Mouse (Mus musculus) heart, embryonic 12.5 days (tissue): ENCODE measurements around the gene Gm10203. TPM values are rescaled to one million over a fixed set of nuclear protein-coding genes. Genes with fewer than 3 reads are reported as not detected.
"Not testable (repeated sequence)": the region's sequence is repeated elsewhere in the genome, so short reads cannot be mapped to it uniquely, and the experiment has no call there.

Experiments
- ATAC-seq: fragments of 200-750 bp; cut with Nextera tagmentation; 2 replicates; pipeline ENCODE4 v1.8.0; 2017; ENCODE audit warnings: moderate TSS enrichment, moderate library complexity; ENCODE audit not compliant: insufficient number of reproducible peaks, low FRiP score
- H3K27ac ChIP-seq: fragments of 300-500 bp; sonication (generic); 2 replicates; pipeline ENCODE4 v1.5.1; 2016; ENCODE audit warnings: mild to moderate bottlenecking, moderate library complexity; ENCODE audit not compliant: poor library complexity, severe bottlenecking
- H3K27me3 ChIP-seq: fragments of 300-500 bp; sonication (generic); replicated peaks from 2 replicates; pipeline ENCODE4 v1.6.1; 2016; ENCODE audit warnings: mild to moderate bottlenecking, moderate library complexity
- H3K36me3 ChIP-seq: fragments of 300-500 bp; sonication (generic); 2 replicates; pipeline ENCODE4 v1.6.1; 2016; ENCODE audit warnings: mild to moderate bottlenecking, moderate library complexity
- H3K4me1 ChIP-seq: fragments of 300-500 bp; sonication (generic); replicated peaks from 2 replicates; pipeline ENCODE4 v1.6.1; 2016; ENCODE audit warnings: mild to moderate bottlenecking
- H3K4me2 ChIP-seq: fragments of 300-500 bp; sonication (generic); 2 replicates; pipeline ENCODE4 v1.6.1; 2016; ENCODE audit warnings: mild to moderate bottlenecking, moderate library complexity
- H3K4me3 ChIP-seq: fragments of 300-500 bp; sonication (generic); 2 replicates; pipeline ENCODE4 v1.5.1; 2016; ENCODE audit warnings: mild to moderate bottlenecking
- H3K9ac ChIP-seq: fragments of 300-500 bp; sonication (generic); 2 replicates; pipeline ENCODE4 v1.6.1; 2016; ENCODE audit warnings: mild to moderate bottlenecking, moderate library complexity
- H3K9me3 ChIP-seq: fragments of 300-500 bp; sonication (generic); replicated peaks from 2 replicates; pipeline ENCODE4 v1.6.1; 2016; ENCODE audit warnings: mild to moderate bottlenecking, moderate library complexity
- WGBS: fragments of 180-500 bp; shearing (Covaris S2); methylation state at CpG from one replicate; pipeline ENCODE4 v1.1.7; 2016; 5-methylcytosine and 5-hydroxymethylcytosine counted together
- polyA plus RNA-seq: library from polyadenylated mRNA; unstranded; fragments of >200 nt; fragmentation: Nextera tagmentation; extraction: Ambion mirVana; gene quantifications from 2 replicates; pipeline ENCODE4 v1.2.1, GENCODE M21; 2016

Gene Gm10203
- polyA plus RNA-seq, 1 experiment from 2014 or later, result not detected

GRCm38 (mm10) chr6:149155031-149155841 is 25.3 kb downstream of the Gm10203 start:
- H3K4me2 ChIP-seq, result no peak overlapping the region
- H3K9ac ChIP-seq, result no peak overlapping the region
- 0 out of 2 replicates have a peak overlapping the region, but pooled peaks have one; percentile 2 for H3K27ac ChIP-seq
- peaks cover 13% of the 10 kb centered on the region for H3K4me1 ChIP-seq
- H3K9me3 ChIP-seq, result no peaks in the 10 kb centered on the region
- WGBS, result 23% methylated on average over 3 of the region's 3 CpGs
- H3K27me3 ChIP-seq, result no peaks in the 10 kb centered on the region
- H3K36me3 ChIP-seq, result peaks cover 37% of the 10 kb centered on the region
- ATAC-seq, result no peak
- H3K4me3 ChIP-seq, result no peak overlapping the region

DNA sequence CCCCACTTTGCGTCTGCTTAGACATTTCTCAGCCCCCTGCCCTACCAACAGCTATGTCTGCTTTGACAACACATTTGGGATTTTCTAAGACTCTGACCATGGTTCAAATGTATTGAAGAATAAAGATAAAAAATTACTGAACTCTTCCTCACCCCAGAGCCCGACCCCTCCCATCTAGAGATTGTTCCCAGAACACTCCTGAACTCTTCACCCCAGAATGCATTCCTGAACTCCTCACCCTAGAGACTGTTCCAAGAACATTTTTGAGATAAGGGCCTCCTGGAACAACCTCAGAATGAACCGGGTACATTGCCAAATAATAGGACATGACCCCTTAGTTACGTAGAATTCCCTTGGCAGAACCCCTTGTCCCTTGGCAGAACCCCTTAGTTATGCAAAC is 37.1 kb downstream of the Gm10203 start:
- peaks cover 42% of the 10 kb centered on the region for H3K36me3 ChIP-seq

GRCm38 (mm10) chr6:149167672-149168071 is 37.7 kb downstream of the Gm10203 start:
- H3K4me1 ChIP-seq, result no peaks in the 10 kb centered on the region
- H3K9me3 ChIP-seq, result 0 out of 2 replicates have a peak, but pooled peaks cover 4% of the 10 kb centered on the region
- no peak overlapping the region for H3K27ac ChIP-seq
- 93% methylated on average over 1 of the region's 1 CpGs for WGBS
- ATAC-seq, result no peak
- H3K9ac ChIP-seq, result no peak overlapping the region
- no peak overlapping the region for H3K4me2 ChIP-seq
- no peaks in the 10 kb centered on the region for H3K27me3 ChIP-seq
- H3K36me3 ChIP-seq, result peaks cover 37% of the 10 kb centered on the region
- no peak overlapping the region for H3K4me3 ChIP-seq

More for the DNA sequence above, 37.1 kb downstream of the Gm10203 start:
- ATAC-seq, H3K4me3 ChIP-seq, H3K9me3 ChIP-seq, H3K27me3 ChIP-seq, H3K4me1 ChIP-seq, H3K4me2 ChIP-seq, H3K9ac ChIP-seq, H3K27ac ChIP-seq: not testable (repeated sequence)
- WGBS, result 49% methylated on average over 3 of the region's 4 CpGs

GRCm38 (mm10) chr6:149168436-149168835 is 38.5 kb downstream of the Gm10203 start:
- WGBS, result 87% methylated on average over 2 of the region's 2 CpGs
- Histone ChIP-seq H3K4me3 (no peak overlapping the region), H3K36me3 (peaks cover 34% of the 10 kb centered on the region), H3K4me2 (no peak overlapping the region), H3K27ac (no peak overlapping the region), H3K9me3 (0 out of 2 replicates have a peak, but pooled peaks cover 4% of the 10 kb centered on the region), H3K27me3 (no peaks in the 10 kb centered on the region), H3K4me1 (no peaks in the 10 kb centered on the region), H3K9ac (no peak overlapping the region)
- no peak for ATAC-seq

- WGBS, result 87% methylated on average over 4 of the region's 4 CpGs
- H3K36me3 ChIP-seq, result peaks cover 47% of the 10 kb centered on the region
- H3K9ac ChIP-seq, result not testable (repeated sequence)
Measured at GRCm38 (mm10) chr6:149169965-149170364, 40.0 kb downstream of the Gm10203 start.

DNA sequence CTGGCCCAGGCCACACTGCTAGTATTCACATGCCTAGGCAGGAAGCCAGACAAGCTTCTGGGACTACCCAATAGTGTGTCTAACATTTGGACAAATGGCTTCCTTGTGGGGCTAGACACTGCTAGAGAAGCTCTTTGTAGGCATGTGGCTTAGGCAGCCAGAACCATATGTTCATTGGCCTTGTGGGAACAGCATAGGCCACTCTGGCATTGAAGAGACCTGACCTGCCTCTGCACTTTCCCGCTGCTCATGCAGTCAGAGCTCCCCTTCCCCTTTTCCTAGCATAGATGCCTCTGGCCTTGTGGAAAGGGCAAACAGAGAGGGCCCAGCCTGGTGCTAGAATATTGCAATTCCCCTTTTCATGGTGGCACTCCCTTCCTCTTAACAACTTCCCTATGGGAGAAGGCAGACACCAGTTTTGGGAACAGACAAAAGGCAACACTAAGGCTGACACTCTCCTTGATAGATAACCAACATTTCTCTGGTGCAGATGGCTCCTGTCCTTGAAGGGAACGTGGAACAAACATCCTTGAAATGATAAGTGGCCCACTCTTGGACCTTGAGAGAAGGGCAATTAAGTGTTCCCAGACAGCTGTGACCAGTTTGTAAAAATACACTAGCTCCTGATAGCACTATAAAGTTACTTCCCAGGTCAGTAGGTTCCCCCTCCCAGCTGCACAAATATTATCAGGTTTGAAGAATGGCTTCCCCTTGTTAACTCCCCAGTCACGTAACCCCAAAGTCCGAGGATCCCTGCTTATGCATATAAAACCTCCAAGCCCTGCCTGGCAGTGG is 44.1 kb downstream of the Gm10203 start:
- 57% methylated on average over 4 of the region's 4 CpGs for WGBS
- Histone ChIP-seq H3K9ac (no peak overlapping the region), H3K4me3 (no peak overlapping the region), H3K4me2 (no peak overlapping the region), H3K27me3 (no peaks in the 10 kb centered on the region), H3K27ac (no peak overlapping the region), H3K36me3 (peaks cover 53% of the 10 kb centered on the region), H3K9me3 (peaks cover 6% of the 10 kb centered on the region; the same call in 1 of the 2 replicates), H3K4me1 (peaks cover 16% of the 10 kb centered on the region; the same call in 1 of the 2 replicates)
- no peak for ATAC-seq

More at GRCm38 (mm10) chr6:149169965-149170364, 40.0 kb downstream of the Gm10203 start:
- H3K4me2 ChIP-seq, H3K27me3 ChIP-seq, H3K27ac ChIP-seq, H3K9me3 ChIP-seq, H3K4me3 ChIP-seq, ATAC-seq: not testable (repeated sequence)
- H3K4me1 ChIP-seq, result peaks cover 13% of the 10 kb centered on the region; the same call in 1 of the 2 replicates

DNA sequence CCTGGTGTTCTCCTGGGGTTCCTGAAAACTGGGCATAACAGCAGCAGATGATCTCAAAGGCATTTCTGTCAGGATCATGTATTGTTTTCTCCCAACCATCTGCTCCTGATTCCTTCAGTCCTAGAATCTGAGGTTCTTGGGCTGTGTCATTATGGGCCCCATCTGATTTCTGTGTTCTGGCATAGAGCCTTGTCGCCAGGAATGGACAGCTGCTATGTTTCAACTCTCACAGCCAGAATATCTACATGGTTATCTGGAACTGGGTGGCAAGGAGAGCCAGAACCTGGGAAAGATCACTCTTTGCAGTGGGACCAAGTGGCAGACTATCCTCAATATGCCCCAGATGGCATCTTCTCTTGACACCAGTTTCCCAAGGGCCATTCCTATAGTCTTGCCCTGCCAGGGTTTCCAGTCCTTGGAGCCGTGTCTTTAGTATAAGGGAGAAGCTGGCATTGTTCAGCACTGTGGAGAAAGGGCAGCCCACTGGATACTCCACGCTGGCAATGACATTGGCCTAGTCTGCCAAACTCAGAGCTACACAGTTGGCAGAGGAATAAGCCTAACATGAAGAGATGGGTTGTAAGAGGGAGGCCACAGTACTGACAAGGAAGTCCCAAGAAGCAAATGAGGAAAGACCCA is 45.1 kb downstream of the Gm10203 start:
- Histone ChIP-seq H3K4me1 (peaks cover 16% of the 10 kb centered on the region; the same call in 1 of the 2 replicates), H3K4me3 (no peak overlapping the region), H3K4me2 (no peak overlapping the region), H3K27ac (no peak overlapping the region), H3K36me3 (peaks cover 55% of the 10 kb centered on the region), H3K9ac (no peak overlapping the region), H3K9me3 (peaks cover 6% of the 10 kb centered on the region; the same call in 1 of the 2 replicates), H3K27me3 (no peaks in the 10 kb centered on the region)
- no peak for ATAC-seq
- 81% methylated on average over 3 of the region's 3 CpGs for WGBS

DNA sequence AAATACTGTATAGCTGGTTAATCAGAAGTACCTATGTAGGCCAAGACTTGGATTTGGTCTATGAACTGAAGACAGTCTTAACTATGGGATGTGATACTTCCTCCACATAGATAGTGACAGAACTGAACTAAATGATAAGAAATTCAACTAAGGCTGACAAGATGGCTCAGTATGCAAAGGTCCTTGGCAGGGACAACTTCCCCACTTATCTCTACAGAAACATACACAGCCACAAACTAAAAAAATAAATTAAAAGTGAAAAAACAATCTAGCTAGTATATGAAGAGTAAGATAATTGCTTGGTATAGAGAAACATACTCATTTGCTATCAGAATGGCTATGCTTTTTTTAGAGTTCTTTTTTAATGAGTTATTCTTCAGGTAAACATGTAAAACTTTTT is 49.1 kb downstream of the Gm10203 start:
- no peak overlapping the region for H3K4me2 ChIP-seq
- H3K36me3 ChIP-seq, result peaks cover 82% of the 10 kb centered on the region
- peaks cover 13% of the 10 kb centered on the region for H3K9me3 ChIP-seq
- peaks cover 13% of the 10 kb centered on the region; the same call in 1 of the 2 replicates for H3K4me1 ChIP-seq
- H3K27me3 ChIP-seq, result no peaks in the 10 kb centered on the region
- ATAC-seq, result no peak
- no peak overlapping the region for H3K27ac ChIP-seq
- H3K9ac ChIP-seq, result no peak overlapping the region
- no peak overlapping the region for H3K4me3 ChIP-seq

Other genes with a start within 250 kb of the Gm10203 start
- gene Caprin2, start 233.9 kb upstream of the Gm10203 start, polyA plus RNA-seq, result 18.0 and 18.3 TPM in 2 replicates
- 90.9 and 95.6 TPM in 2 replicates for gene Sinhcaf, start 183.7 kb upstream of the Gm10203 start, polyA plus RNA-seq
- 10.3 and 10.9 TPM in 2 replicates for gene Dennd5b, start 28.5 kb upstream of the Gm10203 start, polyA plus RNA-seq
- gene Etfbkmt, start 9.7 kb downstream of the Gm10203 start, polyA plus RNA-seq, result 15.6 and 17.4 TPM in 2 replicates
- 21.2 and 27.4 TPM in 2 replicates for gene Amn1, start 58.5 kb downstream of the Gm10203 start, polyA plus RNA-seq
- gene Resf1, start 179.2 kb downstream of the Gm10203 start, polyA plus RNA-seq, result 30.6 and 33.3 TPM in 2 replicates